Mouse (Mus musculus) liver, adult 2 months (tissue): ENCODE measurements at regions not wholly inside any gene's neighbourhood (a gene's known extent, or its start where the extent isn't known, plus 50 kb on each side); places are given as distances from the start of the nearest gene placed in this dataset.

Experiments
- CTCF ChIP-seq: fragments of 200-500 bp; IDR thresholded peaks from 2 replicates; pipeline ENCODE4 v1.5.1; 2011; ENCODE audit warnings: low read depth, low read length, control low read depth
- POLR2A ChIP-seq: fragments of 200-500 bp; IDR thresholded peaks from 2 replicates; pipeline ENCODE4 v1.6.1; 2011; ENCODE audit warnings: low read length, control low read depth; ENCODE audit not compliant: insufficient read depth; ENCODE audit errors: extremely low read depth

GRCm38 (mm10) chr17:9163285-9163684, 175.2 kb downstream of the 1700010I14Rik start:
- no peak for TF ChIP-seq CTCF
- no peak for TF ChIP-seq POLR2A
